Mouse (Mus musculus): Measurements from ENCODE around the gene Pdia4. TPM values are rescaled to one million over a fixed set of nuclear protein-coding genes. Genes with fewer than 3 reads are reported as not detected.
"Not testable (repeated sequence)": the region's sequence is repeated elsewhere in the genome, so short reads cannot be mapped to it uniquely, and the experiment has no call there.

Pdia4 gene
- total RNA-seq (2021), result 10 to 100 TPM; 55.9 to 63.5 TPM
- long read RNA-seq, experiment 1, transcript Pdia4-201 (10 exons, 2,399 nt), result major isoform, 118 of 132 reads
- long read RNA-seq, experiment 1, partial matches to known transcripts, result 4 of 132 reads
- long read RNA-seq, experiment 1, other reads (novel, unspliced or antisense), result 10 of 132 reads
- long read RNA-seq, experiment 2, transcript Pdia4-201 (10 exons, 2,399 nt), result major isoform, 71 of 81 reads
- long read RNA-seq, experiment 2, partial matches to known transcripts, result 5 of 81 reads
- long read RNA-seq, experiment 2, other reads (novel, unspliced or antisense), result 5 of 81 reads

- DNase-seq (ENCODE audit: low spot score in 2 of 2), result peak; percentile 98 to 99
Observed at GRCm38 (mm10) chr6:47813257-47813878, at the start of gene Pdia4. Pdia4 (minus strand) TSS chr6:47813430.

DNA sequence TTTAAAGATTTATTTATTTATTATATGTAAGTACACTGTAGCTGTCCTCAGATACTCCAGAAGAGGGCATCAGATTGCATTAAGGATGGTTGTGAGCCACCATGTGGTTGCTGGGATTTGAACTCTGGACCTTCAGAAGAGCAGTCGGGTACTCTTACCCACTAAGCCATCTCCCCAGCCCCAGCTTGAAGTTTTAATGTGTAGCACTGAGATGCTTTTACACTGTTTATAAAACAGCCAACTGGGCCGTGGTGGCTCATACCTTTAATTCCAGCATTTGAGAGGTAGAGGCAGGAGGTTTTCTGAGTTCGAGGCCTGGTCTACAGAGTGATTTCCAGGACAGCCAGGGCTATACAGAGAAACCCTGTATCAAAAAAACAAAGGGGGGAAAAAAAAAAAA lies 44.5 kb upstream of the Pdia4 start:
- DNase-seq (ENCODE audit: low spot score in 2 of 2), result not testable (repeated sequence)

DNA sequence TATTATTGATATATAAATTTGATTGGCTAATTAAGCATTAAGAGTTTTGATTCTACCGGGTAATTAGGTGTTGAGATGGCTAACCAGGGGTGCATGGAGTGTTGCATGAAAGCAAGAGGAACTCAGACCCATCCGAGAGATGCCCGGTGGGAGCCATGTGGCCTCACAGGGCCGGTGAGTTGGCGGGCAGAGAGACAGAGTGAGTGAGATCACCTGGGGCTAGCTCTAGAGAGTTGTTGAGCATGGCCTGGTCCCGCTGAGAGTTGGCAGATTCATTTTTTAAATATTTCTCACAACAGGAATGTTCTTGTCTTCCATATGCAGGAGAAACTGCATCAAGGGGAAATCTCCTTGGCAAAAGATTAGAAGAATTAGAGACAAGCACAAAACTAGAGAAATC lies 44.0 kb upstream of the Pdia4 start:
- no peak for DNase-seq (ENCODE audit: low spot score in 2 of 2)

DNA sequence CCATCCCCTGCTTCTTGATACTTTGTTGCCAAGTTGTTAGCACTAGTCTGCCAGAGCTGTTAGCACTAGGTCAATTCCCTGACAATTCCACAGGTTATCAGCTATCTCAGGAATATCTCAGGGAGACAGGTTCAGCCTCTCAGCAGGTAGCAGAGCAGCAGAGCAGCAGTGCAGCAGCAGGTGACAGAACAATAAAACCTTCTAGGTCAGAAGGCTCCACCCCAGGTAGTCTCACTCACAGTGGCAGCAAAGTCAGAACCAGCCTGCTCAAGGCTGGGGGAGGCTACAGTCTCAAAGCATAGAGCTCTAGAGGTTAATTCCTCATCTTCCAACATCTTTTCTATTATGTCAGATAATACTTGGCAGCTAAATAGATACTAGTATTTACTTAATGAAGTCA lies 32.5 kb upstream of the Pdia4 start:
- DNase-seq (ENCODE audit: low spot score in 2 of 2), result no peak

GRCm38 (mm10) chr6:47842337-47842736 lies 29.1 kb upstream of the Pdia4 start:
- no peak for DNase-seq (ENCODE audit: low spot score in 2 of 2)

DNA sequence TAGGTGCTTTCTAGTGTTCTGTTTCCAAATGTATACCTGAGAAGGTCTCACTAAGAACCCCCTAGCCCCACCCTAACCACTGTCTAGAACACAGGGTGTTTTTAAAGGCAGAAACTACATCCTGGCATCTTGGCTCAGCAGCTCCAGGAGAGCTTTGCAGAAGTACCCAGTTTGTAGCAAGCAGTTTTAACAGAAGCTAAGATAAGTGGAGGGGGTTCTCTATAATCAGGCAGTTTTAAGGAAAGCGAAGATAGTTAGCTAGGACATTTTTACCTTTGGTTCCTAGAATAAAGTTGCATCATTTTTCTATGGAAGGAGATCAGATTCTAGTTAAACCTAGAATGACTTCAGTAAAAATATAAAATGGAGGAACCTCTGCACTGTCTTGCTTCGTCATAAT lies 28.6 kb upstream of the Pdia4 start:
- no peak for DNase-seq (ENCODE audit: low spot score in 2 of 2)

DNA sequence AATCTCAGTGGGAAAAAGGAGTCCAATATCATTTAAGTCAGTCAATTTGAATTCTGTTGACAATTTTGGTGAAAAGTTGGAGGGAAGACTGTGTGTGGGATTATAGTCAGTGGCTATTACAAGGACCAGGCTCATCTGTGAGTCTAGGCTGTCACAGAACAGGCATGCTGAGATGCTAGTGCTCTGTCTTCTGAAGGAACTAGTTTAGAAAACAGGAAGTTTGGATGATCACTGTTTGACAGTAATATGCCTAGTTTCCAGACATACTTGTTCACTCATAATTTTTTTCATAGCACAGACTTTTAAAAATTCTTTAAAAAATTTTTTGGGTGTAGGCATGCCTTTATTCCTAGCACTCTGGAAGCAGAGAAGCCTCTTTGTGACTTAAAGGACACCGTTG lies 27.8 kb upstream of the Pdia4 start:
- DNase-seq (ENCODE audit: low spot score in 2 of 2), result no peak

- DNase-seq (ENCODE audit: low spot score in 2 of 2), result no peak
Observed at GRCm38 (mm10) chr6:47837630-47838029, 24.4 kb upstream of the Pdia4 start.

DNA sequence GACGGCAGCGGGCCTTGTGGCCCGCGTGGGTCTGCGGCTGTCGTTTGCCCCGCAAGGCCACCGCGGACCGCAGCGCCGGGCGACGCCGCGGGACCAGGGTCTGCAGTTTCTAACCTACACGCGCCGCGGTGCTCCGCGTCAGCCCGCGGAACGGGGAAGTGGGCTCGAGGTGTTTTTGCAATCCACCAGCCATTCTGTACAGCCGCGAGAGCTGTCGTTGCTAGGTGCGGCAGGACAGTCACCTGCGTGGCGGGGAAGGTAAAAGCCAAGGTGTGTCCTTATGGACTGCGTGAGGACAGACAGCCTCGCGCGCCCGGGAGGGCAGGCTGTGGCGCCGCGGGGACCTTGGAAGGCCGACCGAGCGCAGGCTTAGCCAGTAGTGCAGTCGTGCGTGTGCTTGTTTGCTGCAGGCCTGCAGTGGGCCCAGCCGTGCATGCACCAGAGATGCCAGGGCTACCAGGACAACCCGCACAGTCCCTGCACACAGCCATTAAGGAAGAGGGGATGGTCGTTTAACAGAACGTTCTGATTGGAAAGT lies 22.8 kb upstream of the Pdia4 start:
- peak; percentile 24 to 55 for DNase-seq (ENCODE audit: low spot score in 2 of 2)

GRCm38 (mm10) chr6:47835482-47835983 lies 22.3 kb upstream of the Pdia4 start, which contains the start of gene Zfp398:
Zfp398 (plus strand) TSS chr6:47835661.
- DNase-seq (ENCODE audit: low spot score in 2 of 2), result peak; percentile 96

- no peak for DNase-seq (ENCODE audit: low spot score in 2 of 2)
Observed at GRCm38 (mm10) chr6:47832220-47832619, 19.0 kb upstream of the Pdia4 start.

DNA sequence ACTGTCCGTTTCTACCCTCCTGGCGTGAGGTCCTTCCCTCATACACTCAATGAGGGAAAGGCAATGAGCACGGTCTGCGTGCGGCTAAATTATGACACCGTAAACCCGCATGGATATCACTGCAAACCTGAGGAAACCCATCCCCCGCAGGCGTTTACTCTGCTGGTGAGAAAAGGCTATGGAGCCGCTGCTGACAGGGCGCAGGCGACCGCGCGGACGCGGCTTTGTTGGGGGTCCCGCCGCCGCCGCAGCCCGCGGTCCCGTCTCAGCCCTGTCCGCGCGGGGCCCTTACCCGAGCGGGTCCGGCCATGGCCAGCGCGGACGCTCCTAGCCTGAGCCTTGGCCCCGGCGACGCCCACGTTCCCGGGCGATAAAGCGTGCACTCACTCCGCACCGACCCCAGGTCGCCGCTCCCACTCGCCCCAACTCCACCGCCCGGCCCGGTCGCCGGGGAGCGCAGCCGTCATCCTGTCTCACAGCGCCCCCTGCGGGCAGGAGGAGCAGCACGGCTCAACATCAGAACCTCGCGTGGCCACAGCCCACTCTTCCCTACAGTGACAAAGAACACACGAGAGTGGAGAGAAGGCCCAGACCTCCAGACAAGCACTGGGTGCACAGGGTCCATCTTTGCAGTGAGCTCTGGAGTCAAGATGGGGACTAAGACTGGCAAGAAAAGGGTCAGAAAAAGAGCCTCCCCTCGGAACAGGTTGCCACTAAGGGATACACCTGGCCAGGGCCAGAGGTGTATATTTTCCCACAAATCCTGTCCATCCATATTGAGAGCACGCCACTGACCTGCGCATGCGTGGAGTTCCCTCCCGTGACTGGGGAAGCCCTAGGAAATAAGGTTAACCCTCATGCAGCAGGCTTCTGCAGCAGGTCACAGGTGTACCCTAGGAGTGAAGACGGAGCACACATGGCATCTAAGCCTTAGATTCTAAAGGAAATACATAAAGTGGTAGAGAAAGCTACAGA lies 17.2 kb upstream of the Pdia4 start, which contains the start of gene Zfp786:
Gene Zfp786 (minus strand): TSS at position 764 of the 975 bp plus-strand sequence.
- DNase-seq (ENCODE audit: low spot score in 2 of 2), result peak; percentile 95 to 96

DNA sequence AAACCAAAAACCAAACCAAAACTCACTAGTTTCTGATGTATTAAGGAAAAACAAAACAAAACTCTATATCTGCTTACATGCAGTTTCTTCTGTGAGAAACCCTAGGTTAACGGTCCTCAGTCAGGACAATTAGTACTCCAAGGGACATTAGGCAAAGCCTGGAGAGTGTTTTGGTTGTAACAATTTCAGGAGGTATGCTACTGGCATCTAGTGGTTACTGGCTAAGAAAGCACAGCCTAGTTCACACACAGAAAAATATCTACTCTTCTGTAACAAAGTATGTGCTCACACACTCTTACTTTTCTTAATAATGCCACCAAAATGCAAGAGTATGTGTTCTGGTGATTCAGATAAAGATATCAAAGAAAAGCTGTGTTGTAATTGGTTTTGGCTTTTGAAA lies 15.7 kb upstream of the Pdia4 start:
- DNase-seq (ENCODE audit: low spot score in 2 of 2), result no peak

DNA sequence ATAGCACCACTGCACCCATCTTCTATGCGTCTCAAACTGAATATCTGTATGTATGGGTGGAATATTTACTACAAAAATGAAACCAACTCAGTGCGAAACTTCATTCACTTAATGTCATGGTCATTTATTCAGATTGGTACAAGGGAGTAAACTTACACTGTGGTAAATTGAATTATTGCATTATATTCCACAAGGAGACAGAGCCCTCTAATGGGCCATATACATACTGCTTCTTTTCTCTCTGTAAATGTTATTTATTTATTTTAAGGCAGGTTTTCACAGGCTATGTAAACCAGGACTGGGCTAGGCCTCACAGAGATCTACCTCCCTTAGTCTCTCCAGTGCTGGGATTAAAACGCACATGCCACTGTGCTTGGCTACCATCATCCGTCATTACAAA lies 14.2 kb upstream of the Pdia4 start:
- DNase-seq (ENCODE audit: low spot score in 2 of 2), result no peak

GRCm38 (mm10) chr6:47824241-47824640 lies 11.0 kb upstream of the Pdia4 start:
- DNase-seq (ENCODE audit: low spot score in 2 of 2), result no peak

DNA sequence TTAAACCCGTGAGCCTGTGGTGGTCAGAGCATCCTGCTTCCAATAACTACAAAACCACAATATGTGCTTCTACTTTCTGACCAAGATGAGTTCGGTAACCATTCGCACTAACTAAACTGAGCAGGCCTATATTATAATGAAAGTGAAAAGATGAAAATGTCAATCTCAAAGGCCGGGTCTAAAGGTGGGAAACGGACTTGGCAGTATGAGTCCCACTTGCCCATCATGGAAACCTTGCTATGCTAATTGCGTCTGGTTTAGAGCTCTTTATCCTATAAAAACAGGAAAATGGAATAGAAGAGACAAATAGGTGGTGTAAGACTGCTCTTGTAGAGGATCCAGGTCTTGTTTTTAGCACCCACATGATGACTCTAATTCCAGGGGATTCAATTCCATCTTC lies 8.5 kb upstream of the Pdia4 start:
- DNase-seq (ENCODE audit: low spot score in 2 of 2), result no peak

DNA sequence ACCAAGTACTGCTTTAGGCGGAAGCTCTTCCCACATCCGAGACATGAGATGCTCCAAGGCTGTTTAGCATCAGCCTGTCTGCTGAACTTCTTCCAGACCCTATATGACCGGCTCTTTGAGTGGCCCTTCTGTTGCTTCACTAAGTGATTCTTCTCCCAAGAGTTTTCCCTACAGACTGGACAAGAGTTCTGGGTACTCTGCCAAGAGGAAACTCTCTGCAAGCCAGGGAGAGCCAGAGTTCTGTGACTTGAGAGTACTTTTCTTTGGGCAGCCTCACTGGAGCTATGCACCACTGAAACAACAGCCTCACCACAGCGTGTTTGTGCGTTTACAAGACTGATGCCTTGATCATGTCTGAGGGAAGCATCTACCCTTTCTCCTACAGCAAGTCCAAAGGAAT lies 8.0 kb upstream of the Pdia4 start:
- no peak for DNase-seq (ENCODE audit: low spot score in 2 of 2)

DNA sequence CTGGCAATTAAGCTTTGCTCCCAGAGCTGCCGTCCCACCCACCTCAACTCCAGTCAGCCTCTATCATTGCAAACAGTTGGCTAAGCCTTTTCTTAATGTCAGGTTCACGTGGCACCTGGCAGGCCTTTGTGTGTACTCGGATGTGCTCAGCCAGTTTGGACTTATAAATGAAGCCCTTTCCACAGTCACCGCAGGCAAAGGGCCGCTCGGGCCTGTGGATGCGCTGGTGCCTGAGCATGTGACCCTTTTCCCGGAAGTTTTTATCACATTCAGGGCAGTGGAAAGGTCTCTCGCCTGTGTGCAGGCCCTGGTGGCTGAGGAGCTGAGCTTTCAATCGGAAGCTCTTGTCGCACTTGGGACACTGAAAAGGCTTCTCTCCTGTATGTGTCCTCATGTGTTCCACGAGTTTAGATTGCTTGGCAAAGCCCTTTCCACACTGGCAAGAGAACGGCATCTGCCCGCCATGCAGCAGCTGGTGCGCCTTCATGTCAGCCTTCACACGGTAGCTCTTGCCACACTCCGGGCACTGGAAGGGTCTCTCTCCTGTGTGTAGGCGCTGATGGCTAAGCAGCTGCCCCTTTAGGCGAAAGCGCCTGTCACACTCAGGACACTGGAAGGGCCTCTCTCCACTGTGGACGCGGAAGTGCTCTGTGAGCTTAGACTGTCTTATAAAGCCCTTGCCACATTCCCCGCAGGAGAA lies 6.5 kb upstream of the Pdia4 start:
- DNase-seq (ENCODE audit: low spot score in 2 of 2), result no peak

DNA sequence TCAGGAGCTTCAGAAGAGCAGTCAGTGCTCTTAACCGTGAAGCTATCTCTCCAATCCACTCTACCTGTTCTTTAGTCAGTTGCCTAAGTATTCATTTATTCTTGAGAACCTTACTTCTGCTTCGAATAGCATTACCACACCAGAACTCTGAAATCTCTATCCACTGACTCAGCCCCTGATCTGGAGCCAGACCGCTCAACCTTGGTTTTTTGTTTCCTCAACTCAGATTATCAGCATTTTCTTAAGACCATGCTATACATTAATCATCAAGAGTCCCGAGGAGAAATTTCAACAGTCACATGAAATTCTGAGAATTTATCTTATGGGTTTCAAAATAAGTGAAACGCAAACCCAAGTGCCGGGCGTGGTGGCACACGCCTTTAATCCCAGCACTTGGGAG lies 5.5 kb upstream of the Pdia4 start:
- no peak for DNase-seq (ENCODE audit: low spot score in 2 of 2)

DNA sequence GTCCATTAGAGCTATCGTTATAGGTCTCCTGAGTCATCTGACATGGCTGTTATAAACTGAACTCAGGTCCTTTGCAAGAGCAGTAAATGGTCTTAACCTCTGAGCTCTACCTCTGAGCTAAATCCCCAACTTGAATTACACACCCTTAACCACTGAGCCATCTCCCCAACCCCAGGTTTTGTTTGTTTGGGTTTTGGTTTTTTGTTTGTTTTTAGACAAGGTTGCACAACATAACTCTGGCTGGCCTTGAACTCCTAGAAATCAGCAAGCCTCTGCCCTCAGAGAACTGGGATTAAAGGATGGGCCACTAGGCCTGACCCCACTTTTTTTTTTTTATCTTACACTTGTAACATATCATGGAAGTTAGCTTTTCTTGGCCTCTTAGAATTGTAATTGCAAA lies 2.9 kb upstream of the Pdia4 start:
- DNase-seq (ENCODE audit: low spot score in 2 of 2), result no peak

Measured in left cerebral cortex, adult 18-20 months (tissue).